Mouse (Mus musculus) midbrain, postnatal 0 days (tissue): ENCODE results near the gene Sord. TPM values are rescaled to one million over a fixed set of nuclear protein-coding genes. Genes with fewer than 3 reads are reported as not detected.
"Not testable (repeated sequence)": the region's sequence is repeated elsewhere in the genome, so short reads cannot be mapped to it uniquely, and the experiment has no call there.

Experiments used
- ATAC-seq: fragments of 200-750 bp; cut with Nextera tagmentation; 2 replicates; pipeline ENCODE4 v1.8.0; 2017; ENCODE audit warnings: moderate number of reproducible peaks, mild to moderate bottlenecking, moderate TSS enrichment, moderate library complexity; ENCODE audit not compliant: low FRiP score
- DNase-seq: peaks from one replicate; pipeline ENCODE4 v3.0.0-alpha.2; 2015; ENCODE audit warnings: low spot score
- H3K27ac ChIP-seq: fragments of 300-500 bp; sonication (generic); 2 replicates; pipeline ENCODE4 v1.5.1; 2014; ENCODE audit warnings: low read depth, mild to moderate bottlenecking, low read length, mixed read lengths
- H3K27me3 ChIP-seq: fragments of 300-500 bp; sonication (generic); 2 replicates; pipeline ENCODE4 v1.6.1; 2014; ENCODE audit warnings: low read length, control low read depth, mixed read lengths; ENCODE audit not compliant: insufficient read depth
- H3K36me3 ChIP-seq: fragments of 300-500 bp; sonication (generic); 2 replicates; pipeline ENCODE4 v1.6.1; 2014; ENCODE audit warnings: low read length, control low read depth, mixed read lengths; ENCODE audit not compliant: insufficient read depth
- H3K4me1 ChIP-seq: fragments of 300-500 bp; sonication (generic); 2 replicates; pipeline ENCODE4 v1.6.1; 2014; ENCODE audit warnings: mild to moderate bottlenecking, control low read depth, antibody characterized with exemption, low read length, mixed read lengths; ENCODE audit not compliant: insufficient read depth
- H3K4me2 ChIP-seq: fragments of 300-500 bp; sonication (generic); 2 replicates; pipeline ENCODE4 v1.6.1; 2014; ENCODE audit warnings: low read depth, mild to moderate bottlenecking, low read length, mixed read lengths; ENCODE audit not compliant: poor library complexity, severe bottlenecking
- H3K4me3 ChIP-seq: fragments of 300-500 bp; sonication (generic); 2 replicates; pipeline ENCODE4 v1.5.1; 2014; ENCODE audit warnings: low read depth, mild to moderate bottlenecking, low read length, moderate library complexity
- H3K9ac ChIP-seq: fragments of 300-500 bp; sonication (generic); replicated peaks from 2 replicates; pipeline ENCODE4 v1.6.1; 2014; ENCODE audit warnings: mild to moderate bottlenecking, low read length, moderate library complexity, mixed read lengths; ENCODE audit not compliant: poor library complexity, severe bottlenecking
- H3K9me3 ChIP-seq: fragments of 300-500 bp; sonication (generic); 2 replicates; pipeline ENCODE4 v1.6.1; 2016; ENCODE audit warnings: low read length, control low read depth
- CTCF ChIP-seq: IDR thresholded peaks from 2 replicates; pipeline ENCODE4 v1.5.1; 2016; ENCODE audit warnings: antibody characterized with exemption, mild to moderate bottlenecking
- WGBS: fragments of 180-500 bp; shearing (Covaris S2); extraction: QIAGEN DNeasy Blood & Tissue Kit; methylation state at CpG from one replicate; pipeline ENCODE4 v1.1.7; 2014; 5-methylcytosine and 5-hydroxymethylcytosine counted together
- polyA plus RNA-seq: library from polyadenylated mRNA; unstranded; fragments of >200 nt; fragmentation: Nextera tagmentation; extraction: Ambion mirVana; gene quantifications from 2 replicates; pipeline ENCODE4 v1.2.1, GENCODE M21; 2015
- total RNA-seq: library from RNA; depleted of rRNA; stranded (reverse); fragments of >200 nt; gene quantifications from 2 replicates; pipeline ENCODE4 v1.2.3, GENCODE M21; 2014

Sord gene
- total and polyA plus RNA-seq, 2 experiments from 2014 or later, result 29.4 to 33.8 TPM

- no peak for ATAC-seq
- Histone ChIP-seq H3K27ac (no peak overlapping the region), H3K4me1 (no peaks in the 10 kb centered on the region), H3K9me3 (no peaks in the 10 kb centered on the region), H3K27me3 (no peaks in the 10 kb centered on the region), H3K36me3 (no peaks in the 10 kb centered on the region), H3K9ac (no peak overlapping the region), H3K4me2 (no peak overlapping the region), H3K4me3 (no peak overlapping the region)
- DNase-seq, result no peak
- no peak for TF ChIP-seq CTCF
- WGBS, result 91% methylated on average over 1 of the region's 1 CpGs
Observed at GRCm38 (mm10) chr2:122201501-122201900, 33.0 kb upstream of the Sord start.

GRCm38 (mm10) chr2:122206440-122207107 lies 28.0 kb upstream of the Sord start:
- WGBS, result 83% methylated on average over 2 of the region's 2 CpGs
- no peak for TF ChIP-seq CTCF
- Histone ChIP-seq H3K9me3 (no peaks in the 10 kb centered on the region), H3K27me3 (no peaks in the 10 kb centered on the region), H3K9ac (no peak overlapping the region), H3K36me3 (no peaks in the 10 kb centered on the region), H3K4me3 (no peak overlapping the region), H3K27ac (no peak overlapping the region), H3K4me2 (no peak overlapping the region), H3K4me1 (no peaks in the 10 kb centered on the region)
- ATAC-seq, result no peak
- no peak for DNase-seq

- ATAC-seq, result no peak
- 29% methylated on average over 3 of the region's 3 CpGs for WGBS
Observed at GRCm38 (mm10) chr2:122210534-122211228, 23.9 kb upstream of the Sord start.

GRCm38 (mm10) chr2:122217075-122217474 lies 17.5 kb upstream of the Sord start:
- not testable (repeated sequence) for H3K27me3 ChIP-seq, H3K36me3 ChIP-seq, H3K27ac ChIP-seq, H3K9me3 ChIP-seq, H3K4me2 ChIP-seq, H3K4me1 ChIP-seq, ATAC-seq, H3K4me3 ChIP-seq, H3K9ac ChIP-seq, DNase-seq
- 97% methylated on average over 4 of the region's 4 CpGs for WGBS

More at GRCm38 (mm10) chr2:122210534-122211228, 23.9 kb upstream of the Sord start:
- no peaks in the 10 kb centered on the region for H3K36me3 ChIP-seq
- no peak overlapping the region for H3K4me2 ChIP-seq
- TF ChIP-seq CTCF, result no peak
- no peak overlapping the region for H3K4me3 ChIP-seq
- DNase-seq, result no peak
- no peaks in the 10 kb centered on the region for H3K27me3 ChIP-seq
- H3K9me3 ChIP-seq, result no peaks in the 10 kb centered on the region
- H3K27ac ChIP-seq, result no peak overlapping the region
- H3K9ac ChIP-seq, result no peak overlapping the region
- H3K4me1 ChIP-seq, result no peaks in the 10 kb centered on the region

GRCm38 (mm10) chr2:122218234-122218633 lies 16.3 kb upstream of the Sord start:
- Histone ChIP-seq H3K4me2 (no peak overlapping the region), H3K4me3 (no peak overlapping the region), H3K36me3 (no peaks in the 10 kb centered on the region), H3K27ac (no peak overlapping the region), H3K27me3 (no peaks in the 10 kb centered on the region), H3K9ac (no peak overlapping the region), H3K9me3 (no peaks in the 10 kb centered on the region), H3K4me1 (no peaks in the 10 kb centered on the region)
- TF ChIP-seq CTCF, result no peak
- ATAC-seq (no peak), DNase-seq (no peak)
- 81% methylated on average over 2 of the region's 2 CpGs for WGBS

- ATAC-seq (no peak), DNase-seq (no peak)
- no peaks in the 10 kb centered on the region for H3K27me3 ChIP-seq
- TF ChIP-seq CTCF, result no peak
- no peaks in the 10 kb centered on the region for H3K9me3 ChIP-seq
- H3K9ac ChIP-seq, result no peak overlapping the region; the same call in 1 of the 2 replicates
- no peaks in the 10 kb centered on the region for H3K4me1 ChIP-seq
- 82% methylated on average over 4 of the region's 4 CpGs for WGBS
- no peak overlapping the region for H3K4me3 ChIP-seq
- H3K27ac ChIP-seq, result no peak overlapping the region
- H3K4me2 ChIP-seq, result no peak overlapping the region
- H3K36me3 ChIP-seq, result no peaks in the 10 kb centered on the region
Observed at GRCm38 (mm10) chr2:122221378-122221777, 13.2 kb upstream of the Sord start.
